Mouse (Mus musculus): ENCODE measurements around the gene Hcfc2. TPM values are rescaled to one million over a fixed set of nuclear protein-coding genes. Genes with fewer than 3 reads are reported as not detected.

Gene Hcfc2
- total and polyA plus RNA-seq, 3 experiments = 4.7 to 30.4 (median 27.8) TPM

DNA sequence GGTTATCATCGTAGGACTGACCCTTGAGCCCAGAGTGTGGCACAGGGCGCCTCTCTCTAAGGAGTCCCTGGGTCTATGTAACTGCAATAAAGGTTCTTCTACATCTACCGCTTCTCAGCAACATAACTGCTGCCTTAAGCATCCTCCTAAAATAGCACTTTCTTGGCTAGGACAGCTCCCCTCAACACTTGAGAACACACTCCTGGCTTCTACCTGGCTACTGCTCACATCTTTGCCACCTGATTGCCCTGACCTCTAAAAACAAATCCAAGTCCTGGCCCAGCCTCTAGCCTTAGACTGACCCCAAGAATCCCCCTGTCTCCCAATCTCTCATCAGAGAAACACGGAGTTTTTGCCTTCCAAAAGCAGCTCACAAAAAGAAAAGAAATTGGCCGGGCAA, 78.9 kb downstream of the Hcfc2 start:
- no peak for DNase-seq

DNA sequence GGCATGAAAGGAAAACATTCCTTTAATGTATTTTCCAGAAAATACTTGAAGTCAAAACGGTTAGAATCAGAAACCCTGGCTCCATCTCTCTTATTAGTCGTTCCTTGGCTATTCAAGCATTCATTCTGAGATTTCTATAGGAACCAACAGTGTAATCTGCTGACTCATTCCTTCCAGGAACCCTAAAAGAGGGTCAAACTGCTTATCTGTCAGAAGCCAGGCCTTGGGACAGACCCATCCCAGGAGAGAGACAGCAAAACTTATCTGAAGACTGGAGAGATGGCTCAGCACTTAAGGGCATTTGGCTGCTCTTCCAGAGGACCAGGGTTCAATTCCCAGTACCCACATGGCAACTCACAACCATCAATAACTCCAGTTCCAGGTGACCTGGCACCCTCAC, 81.1 kb downstream of the Hcfc2 start:
- no peak for DNase-seq

DNA sequence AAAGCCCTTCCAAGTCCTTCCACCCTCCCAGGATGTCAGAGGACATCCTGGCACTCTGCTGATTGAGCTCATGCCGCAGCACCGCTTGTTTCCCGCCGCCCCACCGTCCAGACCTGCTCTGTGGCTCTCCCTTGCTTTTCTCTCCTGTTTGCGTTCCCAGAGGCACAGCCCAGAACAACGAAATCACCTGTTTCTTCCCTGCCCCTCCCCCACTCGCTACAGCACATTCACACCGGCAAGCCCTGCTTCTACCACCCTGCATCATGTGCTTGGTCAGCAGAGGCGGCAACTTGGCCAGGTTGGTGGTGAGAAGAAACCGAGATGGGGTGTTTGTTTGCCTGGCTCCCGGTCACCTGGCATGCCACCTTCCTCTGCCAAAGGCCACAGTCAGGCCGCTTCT, 81.9 kb downstream of the Hcfc2 start:
- no peak for DNase-seq

DNA sequence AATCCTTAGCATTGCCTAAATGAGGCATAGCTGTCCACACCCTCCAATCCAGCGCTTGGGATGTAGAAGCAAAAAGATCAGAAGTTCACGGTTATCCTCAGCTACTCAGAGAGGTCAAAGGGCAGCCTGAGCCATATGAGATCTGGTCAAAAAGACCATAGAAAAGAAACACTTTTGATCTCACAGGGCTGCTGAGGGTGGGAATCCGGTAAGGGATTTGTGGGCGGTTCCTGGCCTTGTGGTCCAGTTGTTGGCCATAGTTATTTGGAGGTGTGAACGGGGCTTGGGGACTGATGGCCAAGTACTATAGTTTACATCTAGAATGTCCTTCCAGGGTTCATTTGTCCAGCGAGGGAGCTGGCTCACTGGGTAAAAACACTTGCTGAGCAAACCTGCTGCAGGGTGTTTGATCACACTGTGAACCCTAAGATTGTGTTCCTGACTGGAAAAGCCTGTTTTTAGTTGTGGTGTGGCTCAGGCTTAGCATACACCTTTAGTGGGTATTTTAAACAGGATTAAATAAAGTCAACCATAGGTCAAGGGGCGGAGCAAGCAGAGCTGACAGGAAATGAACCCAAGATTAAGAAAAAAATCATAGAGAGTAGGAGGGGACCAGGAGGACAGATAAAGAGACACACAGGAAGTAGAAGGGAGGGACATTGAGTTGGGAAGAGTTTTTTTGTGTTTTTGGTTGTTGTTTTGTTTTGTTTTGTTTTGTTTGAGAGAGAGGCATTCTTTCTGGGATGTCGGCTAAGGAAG, 83.0 kb downstream of the Hcfc2 start:
- DNase-seq = no peak

DNA sequence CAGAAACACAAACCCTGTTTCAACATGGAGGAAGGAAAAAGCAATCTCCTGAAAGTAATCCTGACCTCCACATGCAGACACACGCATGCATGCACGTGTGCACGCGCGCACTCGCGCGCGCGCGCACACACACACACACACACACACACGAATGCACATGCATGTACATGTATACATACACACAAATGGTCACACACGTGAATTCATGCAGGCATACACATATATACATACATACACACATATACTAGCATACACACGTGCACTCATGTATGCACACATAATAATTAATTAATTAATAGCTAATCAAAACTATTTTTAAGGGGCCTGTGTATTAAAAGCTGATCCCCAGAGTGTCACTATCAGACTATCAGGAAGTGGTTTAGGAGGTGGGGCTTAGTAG, 83.9 kb downstream of the Hcfc2 start:
- DNase-seq = no peak

DNA sequence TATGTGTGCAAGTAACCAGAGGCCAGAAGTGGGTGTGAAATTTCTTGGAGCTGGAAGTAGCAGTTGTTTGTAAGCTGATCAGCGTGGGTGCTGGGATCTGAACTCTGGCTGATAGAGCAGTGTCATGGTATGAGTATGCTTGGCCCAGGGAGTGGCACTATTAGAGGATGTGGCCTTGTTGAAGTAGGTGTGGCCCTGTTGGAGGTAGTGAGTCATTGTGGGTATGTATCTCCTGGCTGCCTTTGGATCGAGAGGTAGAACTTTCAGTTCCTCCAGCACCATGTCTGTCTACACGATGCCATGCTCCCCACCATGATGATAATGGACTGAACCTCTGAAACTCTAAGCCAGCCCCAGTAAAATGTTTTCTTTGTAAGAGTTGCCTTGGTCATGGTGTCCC, 84.4 kb downstream of the Hcfc2 start:
- DNase-seq = no peak

DNA sequence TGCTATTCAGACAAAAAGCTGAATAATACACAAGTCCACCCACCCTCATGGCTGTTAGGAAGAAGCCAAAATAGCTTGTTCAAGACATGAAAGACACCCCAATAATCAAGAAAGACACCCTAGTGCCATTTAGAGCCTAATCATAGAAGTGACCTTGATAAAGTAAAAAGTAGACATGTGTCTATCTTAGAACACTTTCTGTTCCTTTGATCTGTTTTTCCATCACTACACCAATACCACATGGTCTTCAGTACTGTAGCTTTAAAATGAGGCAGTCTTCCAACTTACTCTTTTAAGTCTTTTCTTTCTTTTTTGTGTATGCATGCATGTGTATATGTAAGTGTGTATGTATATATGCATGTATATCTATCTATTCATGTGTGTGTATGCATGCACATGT, 84.9 kb downstream of the Hcfc2 start:
- no peak for DNase-seq

DNA sequence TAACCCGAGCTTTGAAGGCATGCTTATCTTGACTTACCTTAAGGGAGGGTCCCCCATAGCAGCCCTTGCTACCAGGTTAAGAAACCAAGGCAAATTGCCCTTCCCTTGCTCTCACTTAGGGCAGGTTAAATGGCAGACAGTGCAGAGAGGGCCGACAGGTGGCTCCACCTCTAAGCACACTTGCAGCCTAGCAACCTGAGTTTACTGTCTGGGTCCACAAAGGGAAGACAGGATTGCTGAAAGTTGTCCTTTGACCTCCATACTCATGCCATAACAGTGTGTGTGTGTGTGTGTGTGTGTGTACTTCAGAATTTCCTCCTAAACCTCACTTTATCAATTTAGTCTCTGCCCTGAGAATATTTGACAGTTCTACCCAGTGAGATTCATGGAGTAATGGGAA, 86.5 kb downstream of the Hcfc2 start:
- DNase-seq = no peak

DNA sequence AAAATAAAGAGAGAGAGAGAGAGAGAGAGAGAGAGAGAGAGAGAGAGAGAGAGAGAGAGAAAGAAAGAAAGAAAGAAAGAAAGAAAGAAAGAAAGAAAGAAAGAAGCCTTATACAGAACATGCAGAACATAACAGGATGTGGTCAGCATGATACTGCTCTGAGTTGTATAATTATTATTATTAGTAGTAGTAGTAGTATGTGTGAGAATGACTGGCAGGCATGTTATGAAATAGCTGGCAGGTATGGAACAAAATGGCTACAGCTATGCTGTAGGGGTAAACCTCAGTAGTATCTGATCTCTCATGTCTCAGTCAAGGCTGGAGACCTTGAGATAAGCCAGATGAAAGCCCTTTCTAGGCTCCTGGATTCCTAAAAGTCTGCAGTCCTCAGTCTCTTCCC, 93.2 kb downstream of the Hcfc2 start:
- DNase-seq = no peak

DNA sequence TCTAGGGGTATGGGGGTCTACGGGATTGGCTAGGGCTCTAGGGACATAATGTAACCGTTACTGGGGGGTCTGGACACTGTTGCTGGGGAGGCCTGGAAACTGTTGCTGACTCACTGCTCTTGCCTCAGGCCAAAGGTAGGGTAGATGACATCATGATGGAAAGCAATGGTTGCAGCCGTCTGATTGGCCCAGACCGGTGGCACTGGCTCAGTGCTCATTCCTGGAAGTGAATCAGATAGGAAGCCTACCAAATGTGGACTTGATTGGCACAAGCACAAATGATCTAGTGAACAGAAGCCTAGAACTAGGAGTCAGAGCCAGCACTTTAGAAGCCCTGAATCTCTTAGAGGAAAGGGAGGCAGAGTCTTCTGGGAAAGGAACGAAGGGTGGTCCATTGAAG, 94.5 kb downstream of the Hcfc2 start:
- DNase-seq = no peak

DNA sequence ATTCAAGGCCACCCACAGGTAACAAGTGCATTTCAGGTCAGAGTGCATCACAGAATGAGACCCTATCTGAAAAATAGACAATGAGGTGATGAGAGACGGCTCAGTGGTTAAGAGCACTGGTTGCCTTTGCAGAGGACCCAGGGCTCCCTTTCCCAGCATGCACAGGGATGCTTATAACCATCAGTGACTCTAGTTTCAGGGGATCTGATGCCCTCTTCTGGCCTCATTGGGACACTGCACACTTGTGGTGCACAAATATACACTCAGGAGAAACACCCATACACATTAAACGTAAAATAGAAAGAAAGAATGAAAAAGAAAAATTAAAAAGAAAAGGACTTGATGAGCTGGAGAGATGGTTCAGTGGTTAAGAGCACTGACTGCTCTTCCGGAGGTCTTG, 95.8 kb downstream of the Hcfc2 start:
- no peak for DNase-seq

Other genes with a start within 250 kb of the Hcfc2 start
- not detected for gene Gm1553, start 203.5 kb upstream of the Hcfc2 start, total RNA-seq (2021)
- gene Gm1553, start 203.5 kb upstream of the Hcfc2 start, polyA plus RNA-seq (2012; rRNA removed) = not detected in 2 replicates
- gene 1190007I07Rik, start 72.9 kb upstream of the Hcfc2 start, total RNA-seq (2021) = 10 to 100 TPM; 19.8 to 31.3 TPM
- gene 1190007I07Rik, start 72.9 kb upstream of the Hcfc2 start, polyA plus RNA-seq (2012; rRNA removed) = 70.7 and 83.9 TPM in 2 replicates
- gene Tdg, start 66.3 kb upstream of the Hcfc2 start, total RNA-seq (2021) = 10 to 100 TPM; 20.8 to 25.1 TPM
- 7.0 and 11.6 TPM in 2 replicates for gene Tdg, start 66.3 kb upstream of the Hcfc2 start, polyA plus RNA-seq (2012; rRNA removed)
- 1 to 10 TPM; 1.4 to 3.1 TPM for gene Glt8d2, start 5.5 kb upstream of the Hcfc2 start, total RNA-seq (2021)
- gene Glt8d2, start 5.5 kb upstream of the Hcfc2 start, polyA plus RNA-seq (2012; rRNA removed) = 0.32 and 0.76 TPM in 2 replicates
- 10 to 100 TPM; 15.2 to 19.8 TPM for gene Nfyb, start 68.0 kb downstream of the Hcfc2 start, total RNA-seq (2021)
- gene Nfyb, start 68.0 kb downstream of the Hcfc2 start, polyA plus RNA-seq (2012; rRNA removed) = 1.9 and 5.1 TPM in 2 replicates
- 100 to 1,000 TPM in 1 of 2 experiments, 10 to 100 TPM in 1; 88.6 to 113 TPM for gene Txnrd1, start 137.8 kb downstream of the Hcfc2 start, total RNA-seq (2021)
- 27.3 and 34.4 TPM in 2 replicates for gene Txnrd1, start 137.8 kb downstream of the Hcfc2 start, polyA plus RNA-seq (2012; rRNA removed)
- gene Eid3, start 170.5 kb downstream of the Hcfc2 start, total RNA-seq (2021) = 1 to 10 TPM in 1 of 2 experiments, under 1 TPM in 1; 0.97 to 3.0 TPM
- gene Eid3, start 170.5 kb downstream of the Hcfc2 start, polyA plus RNA-seq (2012; rRNA removed) = 0.07 and 0.13 TPM in 2 replicates

All from adrenal gland, adult 2 months (tissue).